Mouse (Mus musculus): ENCODE data around the gene Npnt. TPM values are rescaled to one million over a fixed set of nuclear protein-coding genes. Genes with fewer than 3 reads are reported as not detected.

Gene Npnt
- polyA plus RNA-seq, 1 experiment from 2014 or later: 48.0 TPM

DNA sequence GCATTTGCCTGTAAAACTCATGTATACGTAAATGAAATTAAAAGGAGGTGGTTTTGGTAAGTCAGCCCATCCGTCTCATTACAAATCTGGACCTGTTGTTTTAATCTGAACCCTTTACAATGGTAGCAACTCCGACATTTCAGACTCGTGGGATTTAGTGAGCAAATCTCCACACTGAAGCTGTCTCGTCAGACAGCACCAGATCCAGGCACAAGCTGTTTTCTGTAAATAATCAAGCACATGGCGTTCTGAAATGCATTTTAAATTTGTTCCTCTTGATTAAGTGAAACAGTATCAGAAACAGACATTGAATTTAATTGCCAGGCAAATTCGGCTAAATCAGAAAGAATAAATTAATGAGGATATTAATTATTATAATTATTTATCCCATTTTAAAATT lies 100.4 kb downstream of the Npnt start:
- WGBS: 71% methylated on average over 7 of the region's 7 CpGs
- Histone ChIP-seq H3K4me1 (replicated peaks; ENCODE audit: control insufficient read depth, insufficient read depth) (no peaks in the 10 kb centered on the region), H3K4me2 (replicated peaks; ENCODE audit: low read depth) (no peak overlapping the region), H3K27ac (replicated peaks) (no peak overlapping the region), H3K9me3 (ENCODE audit: control insufficient read depth, low read length) (no peaks in the 10 kb centered on the region), H3K27me3 (ENCODE audit: control insufficient read depth, insufficient read depth, low read length) (no peaks in the 10 kb centered on the region), H3K36me3 (ENCODE audit: control insufficient read depth, insufficient read depth, low read length) (no peaks in the 10 kb centered on the region), H3K9ac (ENCODE audit: low read length) (no peak overlapping the region), H3K4me3 (ENCODE audit: low read depth, low read length) (no peak overlapping the region)
- no peak for ATAC-seq (ENCODE audit: low FRiP score, low TSS enrichment)
- DNase-seq (ENCODE audit: low spot score): no peak
- TF ChIP-seq CTCF (IDR thresholded peaks at IDR 0.05; ENCODE audit: low read depth): no peak
- no peak for TF ChIP-seq EP300 (optimal IDR thresholded peaks at IDR 0.05)

DNA sequence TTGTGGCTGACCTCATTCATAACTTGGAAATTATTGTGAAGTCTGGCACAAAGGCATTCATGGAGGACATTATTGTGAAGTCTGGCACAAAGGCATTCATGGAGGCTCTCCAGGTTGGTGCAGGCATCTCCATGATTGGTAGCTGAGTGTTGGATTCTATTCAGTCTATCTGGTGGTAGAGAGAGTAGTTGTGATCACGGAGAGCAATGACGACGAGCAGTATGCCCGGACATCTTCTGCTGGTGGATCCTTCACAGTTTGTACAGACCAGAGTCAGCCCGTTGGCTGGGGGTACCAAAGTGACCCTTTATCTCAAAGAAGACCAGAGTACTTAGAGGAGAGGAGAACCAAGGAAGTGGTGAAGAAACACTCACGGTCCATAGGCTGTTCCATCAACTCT lies 107.4 kb downstream of the Npnt start:
- DNase-seq (ENCODE audit: low spot score) (no peak), ATAC-seq (ENCODE audit: low FRiP score, low TSS enrichment) (no peak)
- TF ChIP-seq CTCF (IDR thresholded peaks at IDR 0.05; ENCODE audit: low read depth) (no peak), EP300 (optimal IDR thresholded peaks at IDR 0.05) (no peak)
- Histone ChIP-seq H3K9ac (ENCODE audit: low read length) (no peak overlapping the region), H3K4me3 (ENCODE audit: low read depth, low read length) (no peak overlapping the region), H3K27me3 (ENCODE audit: control insufficient read depth, insufficient read depth, low read length) (no peaks in the 10 kb centered on the region), H3K36me3 (ENCODE audit: control insufficient read depth, insufficient read depth, low read length) (peaks cover 8% of the 10 kb centered on the region), H3K27ac (replicated peaks) (no peak overlapping the region), H3K4me2 (replicated peaks; ENCODE audit: low read depth) (no peak overlapping the region), H3K9me3 (ENCODE audit: control insufficient read depth, low read length) (no peaks in the 10 kb centered on the region), H3K4me1 (replicated peaks; ENCODE audit: control insufficient read depth, insufficient read depth) (no peaks in the 10 kb centered on the region)
- WGBS: 98% methylated on average over 6 of the region's 6 CpGs

DNA sequence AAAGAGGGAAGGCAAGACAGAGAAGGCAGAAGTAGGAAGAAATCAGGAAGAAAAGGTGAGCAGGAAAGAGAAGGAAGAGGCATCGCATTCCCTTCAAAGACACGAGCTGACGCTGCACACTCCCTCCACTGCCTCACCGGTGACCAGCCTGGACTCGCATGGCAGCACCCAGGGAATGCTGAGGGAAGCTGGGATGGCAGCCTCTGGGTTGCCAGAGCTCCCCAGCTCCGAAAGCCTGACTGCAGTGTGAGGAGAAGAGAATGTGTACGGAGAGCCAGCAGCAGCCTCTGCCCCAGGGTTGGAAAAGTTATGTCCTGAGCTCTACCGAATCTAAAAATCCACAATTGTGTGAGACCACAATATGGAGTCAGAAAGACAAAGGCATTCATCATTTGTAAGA lies 110.6 kb downstream of the Npnt start:
- WGBS: 83% methylated on average over 8 of the region's 8 CpGs
- Histone ChIP-seq H3K4me3 (ENCODE audit: low read depth, low read length) (no peak overlapping the region), H3K9ac (ENCODE audit: low read length) (no peak overlapping the region), H3K9me3 (ENCODE audit: control insufficient read depth, low read length) (no peaks in the 10 kb centered on the region), H3K27ac (replicated peaks) (no peak overlapping the region), H3K36me3 (ENCODE audit: control insufficient read depth, insufficient read depth, low read length) (peaks cover 8% of the 10 kb centered on the region), H3K4me1 (replicated peaks; ENCODE audit: control insufficient read depth, insufficient read depth) (no peaks in the 10 kb centered on the region), H3K27me3 (ENCODE audit: control insufficient read depth, insufficient read depth, low read length) (no peaks in the 10 kb centered on the region), H3K4me2 (replicated peaks; ENCODE audit: low read depth) (no peak overlapping the region)
- TF ChIP-seq EP300 (optimal IDR thresholded peaks at IDR 0.05): no peak
- TF ChIP-seq CTCF (IDR thresholded peaks at IDR 0.05; ENCODE audit: low read depth): no peak
- DNase-seq (ENCODE audit: low spot score) (no peak), ATAC-seq (ENCODE audit: low FRiP score, low TSS enrichment) (no peak)

DNA sequence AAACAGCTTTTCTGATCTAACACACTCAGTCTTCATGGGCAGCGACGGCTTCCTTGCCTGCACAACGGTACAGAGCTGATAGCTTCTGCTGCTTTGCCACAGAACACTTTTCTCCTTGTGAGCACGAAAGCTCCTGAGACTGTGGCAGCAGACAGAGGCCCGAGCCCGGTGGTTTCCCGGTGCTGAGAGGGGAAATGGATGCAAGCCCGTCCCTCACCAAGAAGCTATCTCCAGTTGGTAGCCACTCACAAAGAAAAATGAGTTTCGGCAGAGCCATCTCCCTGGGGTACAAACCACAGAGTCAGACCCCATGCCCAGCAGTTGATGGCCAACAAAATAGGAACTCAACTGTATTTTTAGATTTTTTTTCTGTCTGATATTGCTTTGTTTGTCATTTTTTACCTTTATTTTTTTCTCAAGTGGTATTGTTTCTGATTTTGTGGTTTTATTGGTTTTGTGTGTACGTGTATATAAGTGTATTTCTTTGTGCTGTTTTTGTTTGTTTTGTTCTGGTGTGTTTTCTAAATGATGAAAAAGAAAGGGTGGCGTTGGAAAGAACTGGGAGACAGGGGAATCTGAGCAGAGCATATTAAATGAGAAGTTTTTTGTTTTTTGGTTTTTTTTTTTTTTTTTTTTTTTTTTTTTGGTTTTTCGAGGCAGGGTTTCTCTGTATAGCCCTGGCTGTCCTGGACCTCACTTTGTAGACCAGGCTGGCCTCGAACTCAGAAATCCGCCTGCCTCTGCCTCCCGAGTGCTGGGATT lies 111.3 kb downstream of the Npnt start:
- Histone ChIP-seq H3K4me3 (ENCODE audit: low read depth, low read length) (no peak overlapping the region), H3K9ac (ENCODE audit: low read length) (no peak overlapping the region), H3K4me2 (replicated peaks; ENCODE audit: low read depth) (no peak overlapping the region), H3K27ac (replicated peaks) (no peak overlapping the region), H3K27me3 (ENCODE audit: control insufficient read depth, insufficient read depth, low read length) (no peaks in the 10 kb centered on the region), H3K9me3 (ENCODE audit: control insufficient read depth, low read length) (no peaks in the 10 kb centered on the region), H3K36me3 (ENCODE audit: control insufficient read depth, insufficient read depth, low read length) (peaks cover 8% of the 10 kb centered on the region), H3K4me1 (replicated peaks; ENCODE audit: control insufficient read depth, insufficient read depth) (no peaks in the 10 kb centered on the region)
- TF ChIP-seq CTCF (IDR thresholded peaks at IDR 0.05; ENCODE audit: low read depth) (no peak), EP300 (optimal IDR thresholded peaks at IDR 0.05) (no peak)
- DNase-seq (ENCODE audit: low spot score) (no peak), ATAC-seq (ENCODE audit: low FRiP score, low TSS enrichment) (no peak)
- WGBS: 94% methylated on average over 14 of the region's 15 CpGs

DNA sequence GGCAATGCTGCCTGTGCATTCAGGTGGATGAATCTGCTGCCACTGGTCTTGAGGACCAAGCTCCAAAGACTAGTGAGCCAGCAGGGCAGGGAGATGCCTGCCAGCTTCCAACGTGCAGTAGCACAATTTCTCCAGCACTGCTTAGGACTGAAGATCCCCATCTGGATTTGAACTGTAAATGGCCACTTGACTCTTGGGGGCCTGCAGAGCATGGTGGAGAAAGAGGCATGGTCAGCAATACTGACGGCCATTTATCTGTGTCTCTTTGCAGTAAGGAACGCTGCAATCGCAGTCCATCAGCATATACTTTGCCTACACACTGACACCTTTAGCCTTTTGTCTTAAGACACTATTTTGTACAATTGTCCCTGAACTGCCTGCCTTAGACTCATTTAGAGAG lies 113.0 kb downstream of the Npnt start:
- Histone ChIP-seq H3K9ac (ENCODE audit: low read length) (no peak overlapping the region), H3K4me1 (replicated peaks; ENCODE audit: control insufficient read depth, insufficient read depth) (no peaks in the 10 kb centered on the region), H3K9me3 (ENCODE audit: control insufficient read depth, low read length) (no peaks in the 10 kb centered on the region), H3K27me3 (ENCODE audit: control insufficient read depth, insufficient read depth, low read length) (no peaks in the 10 kb centered on the region), H3K4me3 (ENCODE audit: low read depth, low read length) (no peak overlapping the region), H3K4me2 (replicated peaks; ENCODE audit: low read depth) (no peak overlapping the region), H3K36me3 (ENCODE audit: control insufficient read depth, insufficient read depth, low read length) (peaks cover 8% of the 10 kb centered on the region), H3K27ac (replicated peaks) (no peak overlapping the region)
- TF ChIP-seq EP300 (optimal IDR thresholded peaks at IDR 0.05): no peak
- no peak for TF ChIP-seq CTCF (IDR thresholded peaks at IDR 0.05; ENCODE audit: low read depth)
- ATAC-seq (ENCODE audit: low FRiP score, low TSS enrichment) (no peak), DNase-seq (ENCODE audit: low spot score) (no peak)
- 93% methylated on average over 4 of the region's 4 CpGs for WGBS

DNA sequence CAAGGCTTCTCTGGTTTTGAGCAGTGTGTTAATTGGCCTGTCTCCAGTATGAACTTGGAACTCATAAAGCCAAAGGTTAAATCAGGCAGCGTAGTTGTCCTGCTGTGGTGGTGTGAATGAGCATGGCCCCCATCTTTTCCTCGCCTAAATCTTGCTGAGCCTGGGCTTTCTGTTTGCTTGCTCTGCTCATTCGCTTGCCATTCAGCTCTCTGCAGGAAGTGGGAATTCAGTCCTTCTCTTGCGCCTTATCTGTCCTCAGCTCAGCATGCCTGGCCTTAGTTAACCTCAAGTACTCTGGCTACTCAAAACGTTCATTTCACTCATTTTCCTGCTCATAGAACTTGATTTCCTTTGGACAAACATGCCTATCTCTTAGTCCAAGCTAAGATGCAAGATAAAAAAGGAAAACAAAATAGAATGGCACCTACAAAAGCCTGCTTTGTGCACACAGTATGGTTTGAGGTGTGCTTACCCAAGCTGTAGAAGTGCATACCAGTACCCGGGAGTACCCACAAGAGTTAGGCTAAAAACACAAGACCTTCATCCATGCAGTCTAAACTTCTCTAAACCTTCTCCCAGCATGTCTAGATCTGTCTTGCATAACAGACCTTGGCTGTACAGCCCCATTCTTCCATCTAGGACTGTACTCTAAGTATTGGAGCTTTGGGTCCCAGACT lies 114.8 kb downstream of the Npnt start:
- no peak overlapping the region for H3K4me2 ChIP-seq (replicated peaks; ENCODE audit: low read depth)
- H3K27me3 ChIP-seq (ENCODE audit: control insufficient read depth, insufficient read depth, low read length): no peaks in the 10 kb centered on the region
- peaks cover 8% of the 10 kb centered on the region for H3K36me3 ChIP-seq (ENCODE audit: control insufficient read depth, insufficient read depth, low read length)
- no peak overlapping the region for H3K27ac ChIP-seq (replicated peaks)
- H3K9ac ChIP-seq (ENCODE audit: low read length): no peak overlapping the region
- ATAC-seq (ENCODE audit: low FRiP score, low TSS enrichment) (no peak), DNase-seq (ENCODE audit: low spot score) (no peak)
- no peaks in the 10 kb centered on the region for H3K4me1 ChIP-seq (replicated peaks; ENCODE audit: control insufficient read depth, insufficient read depth)
- no peak for TF ChIP-seq CTCF (IDR thresholded peaks at IDR 0.05; ENCODE audit: low read depth)
- no peak for TF ChIP-seq EP300 (optimal IDR thresholded peaks at IDR 0.05)
- H3K9me3 ChIP-seq (ENCODE audit: control insufficient read depth, low read length): no peaks in the 10 kb centered on the region
- H3K4me3 ChIP-seq (ENCODE audit: low read depth, low read length): no peak overlapping the region
- 60% methylated on average over 6 of the region's 6 CpGs for WGBS

Other genes with a start within 250 kb of the Npnt start
- 13.7 and 14.2 TPM in 2 replicates for gene Ints12, start 141.5 kb upstream of the Npnt start, polyA plus RNA-seq (2015; fragmentation: Nextera tagmentation; extraction: Ambion mirVana)
- gene Gstcd, start 141.7 kb upstream of the Npnt start, polyA plus RNA-seq (2015; fragmentation: Nextera tagmentation; extraction: Ambion mirVana): 2.5 and 2.8 TPM in 2 replicates

Measured in stomach, postnatal 0 days (tissue).